Comparison of ENCODE assay signal across 15 mouse cellular contexts in the genomic region with DNA sequence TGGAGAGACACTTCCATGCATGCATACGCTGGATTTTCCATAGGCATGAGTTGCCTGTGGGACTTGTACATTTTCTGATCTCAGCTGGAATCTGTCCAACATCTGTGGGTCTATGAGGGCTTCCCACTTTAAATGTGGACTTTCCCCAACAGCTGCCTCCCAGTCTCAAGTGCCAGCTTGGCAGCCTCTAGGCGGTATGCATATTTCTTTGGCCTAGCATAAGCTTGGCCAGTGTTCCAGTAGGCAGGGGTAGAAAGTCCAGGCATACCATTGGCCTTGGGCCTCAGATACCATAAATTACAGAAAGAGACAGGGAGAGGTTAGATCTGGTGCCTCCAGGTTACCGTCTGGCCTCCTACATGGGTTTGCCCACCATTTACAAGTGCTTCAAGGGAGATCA. TPM values are rescaled to one million over a fixed set of nuclear protein-coding genes. Genes with fewer than 3 reads are reported as not detected.
"Had no signal": no experiment of that assay in that cellular context is flagged by ENCODE, and none has a peak within 500 bp of the region (broad histone marks: within the 10 kb centered on the region; RNA-seq: fewer than 3 reads in every experiment).

No protein-coding gene starts in this region.

- H3K4me2 ChIP-seq: neural tube, embryonic 15.5 days; stomach, embryonic 15.5 days had no signal

- H3K9me3 ChIP-seq: neural tube, embryonic 15.5 days; stomach, embryonic 15.5 days had no signal

- H3K9ac ChIP-seq: neural tube, embryonic 15.5 days; stomach, embryonic 15.5 days had no signal

- H3K27me3 ChIP-seq: neural tube, embryonic 15.5 days; stomach, embryonic 15.5 days had no signal

- H3K36me3 ChIP-seq: neural tube, embryonic 15.5 days; stomach, embryonic 15.5 days had no signal

- H3K27ac ChIP-seq: neural tube, embryonic 15.5 days; stomach, embryonic 15.5 days had no signal

- DNase-seq: retina, postnatal 1 day; right cerebral cortex, adult 18-20 months; right cerebral cortex, postnatal 14 days; right cerebral cortex, postnatal 25 days; right cerebral cortex, postnatal 4 days; spleen, adult 18-20 months; thymus, adult 18-20 months; thymus, adult 2 months; thymus, postnatal 14 days; thymus, postnatal 25 days; thymus, postnatal 36 days; thymus, postnatal 4 days had no signal

- H3K4me3 ChIP-seq: neural tube, embryonic 15.5 days; stomach, embryonic 15.5 days had no signal

- H3K4me1 ChIP-seq: neural tube, embryonic 15.5 days; stomach, embryonic 15.5 days had no signal

RNA-seq across cellular contexts. Expression of gene Cavin3, which starts 15.8 kb away (rescaled TPM):
- total RNA-seq: neutrophil, adult 5-6 weeks had no signal
